Mouse (Mus musculus): Measurements from ENCODE around the gene Prpf3.

- TF ChIP-seq POLR2AphosphoS2 (IDR thresholded peaks at IDR 0.05; ENCODE audit: insufficient read length, low read depth) (no peak), POLR2A (IDR thresholded peaks at IDR 0.05; ENCODE audit: insufficient read length, low read depth) (no peak), USF1 (IDR thresholded peaks at IDR 0.05; ENCODE audit: low read depth) (no peak), CEBPB (IDR thresholded peaks at IDR 0.05; ENCODE audit: insufficient read depth, poor library complexity, severe bottlenecking) (no peak), E2F4 (IDR thresholded peaks at IDR 0.05; ENCODE audit: insufficient read depth) (no peak), TCF12 (IDR thresholded peaks at IDR 0.05; ENCODE audit: insufficient read depth, poor library complexity, severe bottlenecking) (no peak), MAX (IDR thresholded peaks at IDR 0.05; ENCODE audit: low read depth) (no peak), SRF (IDR thresholded peaks at IDR 0.05; ENCODE audit: control insufficient read depth, insufficient read length, low read depth) (no peak), MYOD1 (IDR thresholded peaks at IDR 0.05; ENCODE audit: control insufficient read depth in 1 of 3, insufficient read length in 2 of 3, low read depth in 2 of 3) (no peak)
These were observed 11.7 kb upstream of the Prpf3 start for GRCm38 (mm10) chr3:95867408-95867807.

All from myocyte (in vitro differentiated cells).